Mouse (Mus musculus): ENCODE measurements around the gene Dlx2. TPM values are rescaled to one million over a fixed set of nuclear protein-coding genes. Genes with fewer than 3 reads are reported as not detected.

Dlx2 gene
- total RNA-seq (2021), result 1 to 10 TPM; 4.7 to 6.9 TPM
- long read RNA-seq, experiment 1, transcript Dlx2-201 (3 exons, 2,473 nt), result major isoform, 13 of 14 reads
- long read RNA-seq, experiment 1, partial matches to known transcripts, result 0 of 14 reads
- long read RNA-seq, experiment 1, other reads (novel, unspliced or antisense), result 1 of 14 reads
- long read RNA-seq, experiment 2, transcript Dlx2-201 (3 exons, 2,473 nt), result major isoform, 18 of 19 reads
- long read RNA-seq, experiment 2, partial matches to known transcripts, result 0 of 19 reads
- long read RNA-seq, experiment 2, other reads (novel, unspliced or antisense), result 1 of 19 reads

DNA sequence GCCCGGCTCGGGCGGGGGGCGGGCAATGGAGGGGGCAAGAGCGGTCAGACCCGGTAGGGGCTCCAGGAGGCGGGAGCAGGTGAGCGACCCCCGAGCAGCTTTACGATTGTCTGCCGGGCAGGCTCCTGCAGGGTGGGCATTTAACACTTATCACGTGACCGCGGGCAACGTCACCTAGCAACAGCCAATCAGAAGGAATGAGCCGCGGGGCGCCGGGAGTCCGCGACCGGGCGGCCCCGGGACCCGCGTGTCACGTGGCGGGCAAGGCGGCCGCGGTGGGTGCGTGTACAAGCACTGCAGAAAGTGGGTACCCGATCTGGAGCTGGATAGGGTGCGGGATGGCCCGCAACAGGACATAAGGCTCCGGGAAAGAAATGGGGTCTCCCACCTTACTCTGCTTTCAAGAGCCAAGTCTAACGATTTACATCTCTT lies at the start of gene Dlx2:
TSS of gene Dlx2 (minus strand) at position 115 of the 432 bp plus-strand sequence.
- intact Hi-C loops (cut with DNase I), result loop anchor here (10.0 kb wide), 1 partner anchor 292 kb away; no protein-coding TSS in a partner anchor
- no peak for DNase-seq (ENCODE audit: low spot score in 2 of 2)

DNA sequence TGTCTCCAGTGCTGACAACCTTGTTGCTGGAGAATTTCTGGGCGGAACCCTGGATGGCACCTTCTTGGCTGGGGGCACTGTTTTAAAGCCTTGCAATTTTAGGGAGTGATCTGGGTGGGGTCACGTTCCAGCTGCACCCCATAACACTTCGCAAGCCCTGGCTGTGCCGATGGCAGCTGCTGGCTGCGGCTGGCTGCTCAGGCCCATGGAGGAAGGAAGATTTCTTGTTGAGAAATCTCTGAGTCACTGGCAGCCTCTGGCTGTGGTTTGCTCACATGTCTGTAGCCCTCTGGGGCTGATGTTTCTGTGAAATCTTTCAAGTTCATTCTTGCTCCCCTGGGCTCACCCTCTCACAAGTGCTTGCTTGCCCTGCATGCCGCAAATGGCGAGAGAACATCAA lies 47.9 kb upstream of the Dlx2 start:
- intact Hi-C loops (cut with DNase I), result no loop called here
- no peak for DNase-seq (ENCODE audit: low spot score in 2 of 2)

DNA sequence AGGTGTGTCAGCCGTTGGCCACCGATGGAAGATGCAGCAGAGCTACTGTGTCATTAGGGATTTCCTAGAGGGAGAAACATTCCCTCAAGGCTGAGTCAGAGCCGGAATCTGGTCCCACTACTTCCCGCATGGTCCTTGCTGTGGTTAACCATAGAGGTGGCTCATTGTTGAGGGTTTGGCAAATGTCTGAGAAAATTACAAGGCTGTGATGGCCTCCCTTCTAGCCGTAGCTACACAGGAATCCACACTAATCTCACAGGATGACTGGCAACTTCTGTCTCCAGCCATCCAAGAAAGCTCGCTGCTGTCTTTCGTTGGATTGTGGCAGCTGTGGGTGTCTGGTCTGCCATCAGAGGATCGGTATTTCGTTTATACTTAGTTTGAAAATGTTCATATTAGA lies 42.6 kb upstream of the Dlx2 start:
- no peak for DNase-seq (ENCODE audit: low spot score in 2 of 2)
- intact Hi-C loops (cut with DNase I), result loop anchor here (10.0 kb wide), 1 partner anchor 366 kb away; no protein-coding TSS in a partner anchor

DNA sequence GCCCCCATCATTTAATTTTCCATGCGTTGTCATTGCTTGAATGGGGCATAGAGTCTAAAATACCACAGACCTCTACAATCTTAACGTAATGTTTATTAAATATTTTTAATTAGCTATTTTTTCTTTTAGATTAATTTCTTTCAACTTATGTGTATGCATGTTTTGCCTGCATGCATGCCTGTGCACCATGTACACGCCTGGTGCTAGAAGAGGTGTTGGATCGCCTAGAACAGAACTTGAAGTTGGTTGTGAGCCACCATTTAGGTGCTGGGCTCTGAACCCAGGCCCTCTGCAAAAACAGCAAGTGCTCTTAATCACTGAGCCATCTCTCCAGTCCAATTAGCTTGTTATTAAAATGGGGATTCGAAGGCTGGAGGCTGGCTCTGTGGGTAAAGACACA lies 34.9 kb upstream of the Dlx2 start:
- DNase-seq (ENCODE audit: low spot score in 2 of 2), result no peak
- intact Hi-C loops (cut with DNase I), result loop anchor here (5.0 to 10.0 kb wide), 2 partner anchors 231 to 373 kb away; no protein-coding TSS in a partner anchor

DNA sequence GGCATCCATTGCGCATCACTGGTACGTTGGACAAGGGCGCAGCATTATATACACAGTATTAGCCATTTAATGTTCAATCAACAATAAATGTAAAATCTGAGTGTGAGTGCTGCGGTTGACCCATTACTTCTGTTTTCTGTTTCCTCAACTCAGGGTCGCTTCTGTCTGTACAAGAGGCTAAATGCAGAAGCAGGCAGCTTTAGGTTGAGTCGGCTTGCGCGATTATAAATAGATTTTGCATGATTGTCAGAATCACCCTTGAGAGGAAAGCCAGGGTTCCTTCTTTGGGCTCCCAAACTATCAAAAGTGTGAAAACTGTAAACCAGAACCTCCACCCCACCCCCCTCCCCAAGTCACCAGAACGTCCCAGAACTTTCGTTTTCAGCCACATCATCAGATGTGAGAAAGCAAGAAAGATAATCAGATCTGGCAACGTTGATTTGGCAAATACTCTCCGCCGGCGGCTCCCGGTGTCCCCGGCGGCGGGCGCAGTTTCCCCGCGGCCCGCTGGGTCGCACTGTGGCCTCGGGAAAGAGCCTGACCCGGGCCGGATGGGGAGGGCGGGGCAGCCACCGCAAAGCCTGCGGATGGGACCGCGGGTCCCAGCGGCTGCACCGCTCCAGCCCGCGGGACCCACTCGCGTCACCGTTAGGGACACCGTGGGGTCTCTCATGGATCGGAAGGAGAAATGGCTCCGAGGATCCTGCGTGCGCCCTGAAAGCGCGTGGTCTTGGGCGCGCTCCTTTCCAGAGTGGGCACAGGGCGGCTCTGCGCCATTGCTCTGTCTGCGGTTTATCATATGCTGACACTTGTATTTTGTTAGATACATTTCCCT lies 34.3 kb upstream of the Dlx2 start:
- intact Hi-C loops (cut with DNase I), result loop anchor here (5.0 to 10.0 kb wide), 2 partner anchors 231 to 374 kb away; no protein-coding TSS in a partner anchor

DNA sequence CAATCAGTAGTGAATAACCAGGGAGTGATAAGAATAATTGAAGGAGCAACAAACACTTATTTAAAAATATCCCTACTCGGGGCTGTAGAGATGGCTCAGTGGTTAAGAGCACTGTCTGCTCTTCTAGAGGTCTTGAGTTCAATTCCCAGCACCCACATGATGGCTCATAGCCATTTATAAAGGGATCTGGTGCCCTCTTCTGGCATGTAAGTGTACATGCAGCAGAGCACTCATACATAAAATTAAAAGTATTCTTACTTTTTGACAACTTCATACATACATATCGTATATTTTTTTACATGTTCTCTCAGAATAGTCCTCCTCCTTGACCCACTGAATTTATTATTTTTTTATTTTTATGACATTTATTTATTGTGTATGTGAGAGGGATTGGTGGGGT lies 30.5 kb upstream of the Dlx2 start:
- intact Hi-C loops (cut with DNase I), result no loop called here
- no peak for DNase-seq (ENCODE audit: low spot score in 2 of 2)

More for the DNA sequence above, 34.3 kb upstream of the Dlx2 start:
- peak; percentile 25 to 55 for DNase-seq (ENCODE audit: low spot score in 2 of 2)

DNA sequence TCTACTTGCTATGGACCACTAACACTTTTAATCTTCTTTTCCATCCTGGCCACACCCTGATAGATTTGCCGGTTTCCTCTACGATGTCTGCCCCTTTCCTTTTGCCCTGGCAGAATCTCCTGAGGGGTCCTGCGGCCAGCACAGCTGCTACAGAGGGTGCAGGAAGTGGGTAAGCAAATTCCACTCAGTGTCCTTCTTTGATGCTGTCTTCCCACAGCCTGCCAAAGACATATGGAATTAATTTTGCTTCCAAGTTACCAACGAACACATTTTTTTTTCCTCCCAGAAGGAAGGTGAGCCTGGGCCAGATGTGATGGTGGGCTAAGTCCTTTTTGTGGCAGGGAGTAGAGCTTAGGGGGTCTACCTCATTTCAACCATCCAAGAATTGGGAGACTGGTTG lies 27.2 kb upstream of the Dlx2 start:
- no peak for DNase-seq (ENCODE audit: low spot score in 2 of 2)
- intact Hi-C loops (cut with DNase I), result no loop called here

DNA sequence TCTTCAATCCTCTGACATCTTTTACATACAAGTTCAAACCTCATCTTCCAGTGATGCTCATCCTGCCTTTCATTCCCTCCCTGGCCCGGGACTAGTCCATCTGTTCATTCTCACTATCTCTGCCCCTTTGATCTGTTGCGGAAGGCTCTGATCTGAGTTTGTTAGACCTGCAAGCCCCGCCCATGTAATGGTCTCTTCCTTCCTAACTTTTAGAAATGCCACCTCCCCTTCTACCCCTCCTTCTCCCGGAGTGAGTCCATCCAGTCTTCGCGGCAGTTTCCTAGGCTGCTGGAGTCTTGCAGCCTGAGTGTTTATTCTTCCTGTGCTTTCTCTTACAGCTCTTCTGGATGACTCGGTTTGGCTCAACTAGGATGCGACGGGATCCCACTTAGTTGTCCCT lies 19.9 kb upstream of the Dlx2 start:
- intact Hi-C loops (cut with DNase I), result no loop called here
- no peak for DNase-seq (ENCODE audit: low spot score in 2 of 2)

DNA sequence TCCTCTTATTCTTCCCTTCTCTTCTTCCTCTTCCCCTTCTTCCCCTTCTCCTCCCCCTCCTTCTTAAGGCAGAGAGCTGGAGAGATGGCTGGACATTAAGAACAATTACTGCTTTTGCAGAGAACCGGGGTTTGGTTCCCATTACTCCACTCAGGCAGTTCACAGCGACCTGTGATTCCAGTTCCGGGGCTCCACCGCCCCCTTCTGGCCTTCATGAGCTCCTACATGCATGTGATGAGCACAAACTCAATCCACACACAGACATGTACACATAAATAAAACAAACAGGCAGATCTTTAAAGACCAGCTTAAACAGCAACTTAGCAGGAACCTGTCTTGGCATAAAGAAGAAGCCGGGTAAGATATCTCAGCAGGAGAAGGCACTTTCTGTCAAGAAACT lies 9.5 kb upstream of the Dlx2 start:
- no peak for DNase-seq (ENCODE audit: low spot score in 2 of 2)
- intact Hi-C loops (cut with DNase I), result no loop called here

DNA sequence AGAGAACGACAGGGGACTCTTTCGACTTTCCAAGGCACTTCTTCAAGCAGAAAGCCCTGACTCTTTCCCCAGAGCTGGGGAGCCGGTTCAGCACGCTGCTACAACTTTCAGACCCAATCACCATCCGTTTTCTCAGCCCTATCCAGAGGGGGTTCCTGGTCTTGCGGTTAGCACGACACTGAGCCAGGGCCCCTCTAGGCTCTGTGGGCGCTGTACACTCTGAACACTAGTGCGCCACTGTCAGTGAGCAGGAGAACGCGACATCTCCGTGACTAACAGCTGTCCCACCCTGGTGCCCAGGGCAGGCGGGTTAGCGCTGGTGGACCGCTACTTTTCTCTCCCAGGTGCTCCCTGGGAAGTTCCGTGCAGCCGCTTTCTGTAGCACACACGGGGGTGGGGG lies 5.2 kb upstream of the Dlx2 start:
- intact Hi-C loops (cut with DNase I), result no loop called here
- DNase-seq (ENCODE audit: low spot score in 2 of 2), result no peak

DNA sequence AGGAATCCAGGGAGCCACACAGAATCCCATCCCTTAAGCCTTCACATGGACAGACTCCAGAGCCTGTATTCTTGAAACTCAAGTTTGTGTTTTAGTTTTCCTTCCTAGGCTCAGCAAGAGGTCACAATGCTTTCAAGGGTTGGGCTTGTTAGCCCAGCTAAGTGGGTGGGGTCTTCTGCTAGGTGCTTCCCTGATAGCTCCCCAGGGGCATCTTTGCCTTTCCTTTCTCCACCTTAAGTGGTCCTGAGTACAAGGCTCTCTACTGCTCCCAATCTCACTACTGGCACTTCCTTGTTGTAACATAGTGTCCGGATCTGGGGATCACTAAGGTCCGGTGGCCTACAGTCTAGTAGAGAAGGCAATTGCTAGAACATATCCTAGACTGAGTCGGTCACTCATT lies 3.8 kb upstream of the Dlx2 start:
- DNase-seq (ENCODE audit: low spot score in 2 of 2), result no peak
- intact Hi-C loops (cut with DNase I), result no loop called here

DNA sequence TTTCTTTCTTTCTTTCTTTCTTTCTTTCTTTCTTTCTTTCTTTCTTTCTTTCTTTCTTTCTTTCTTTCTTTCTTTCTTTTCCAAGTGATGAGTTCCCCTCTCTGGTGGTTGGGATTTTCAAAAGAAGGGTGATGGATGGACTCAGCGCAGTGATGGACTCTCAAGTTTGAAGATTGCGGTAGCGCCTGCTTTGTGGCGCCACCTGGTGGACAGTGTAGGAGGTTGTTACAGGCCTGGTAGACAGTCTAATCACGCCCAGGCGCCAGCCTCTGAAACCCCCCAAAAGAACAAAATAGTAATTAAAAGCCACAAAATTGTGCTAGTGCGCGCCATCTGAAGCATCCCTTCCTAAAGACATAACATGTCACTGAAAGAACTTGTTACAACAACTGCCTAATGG lies 1.3 kb upstream of the Dlx2 start:
- intact Hi-C loops (cut with DNase I), result loop anchor here (10.0 kb wide), 1 partner anchor 293 kb away; no protein-coding TSS in a partner anchor
- DNase-seq (ENCODE audit: low spot score in 2 of 2), result peak; percentile 62 to 71

DNA sequence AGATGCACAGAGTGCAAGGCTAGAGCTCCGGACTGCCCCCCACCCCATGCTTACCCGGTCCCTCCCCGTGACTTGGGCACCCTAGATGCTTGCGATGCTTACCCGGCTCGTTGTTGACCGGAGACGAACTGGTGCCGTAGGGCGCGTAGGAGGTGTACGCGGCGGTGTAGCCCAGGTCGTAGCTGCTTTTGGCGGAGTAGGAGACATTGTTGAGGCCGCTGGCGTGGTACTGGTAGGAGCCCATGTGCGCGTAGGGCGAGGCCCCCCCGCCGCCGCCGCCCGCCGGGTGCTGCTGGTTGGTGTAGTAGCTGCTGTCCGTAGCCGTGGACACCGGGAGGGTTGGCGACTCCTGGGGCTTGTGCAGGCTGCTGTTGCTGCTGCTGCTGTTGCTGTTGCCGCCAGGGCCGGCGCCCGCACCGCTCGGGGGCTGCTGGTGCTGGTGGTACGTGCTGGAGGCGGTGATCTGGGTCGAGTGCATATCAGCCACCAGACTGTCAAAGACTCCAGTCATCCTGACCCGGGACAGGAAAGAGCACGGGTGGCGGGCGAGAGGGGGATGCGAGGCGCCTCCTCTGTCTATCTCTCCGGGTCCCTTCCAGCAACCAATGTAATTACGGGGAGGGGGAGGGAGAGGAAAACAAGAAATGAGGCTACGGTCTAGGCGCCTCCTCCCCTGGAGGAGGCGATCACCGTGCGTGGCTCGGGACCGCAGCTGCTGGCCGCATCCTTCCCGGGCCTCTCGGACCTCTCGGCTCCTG lies 493 bp downstream of the Dlx2 start:
- intact Hi-C loops (cut with DNase I), result loop anchor here (10.0 kb wide), 1 partner anchor 291 kb away; no protein-coding TSS in a partner anchor
- DNase-seq (ENCODE audit: low spot score in 2 of 2), result no peak

DNA sequence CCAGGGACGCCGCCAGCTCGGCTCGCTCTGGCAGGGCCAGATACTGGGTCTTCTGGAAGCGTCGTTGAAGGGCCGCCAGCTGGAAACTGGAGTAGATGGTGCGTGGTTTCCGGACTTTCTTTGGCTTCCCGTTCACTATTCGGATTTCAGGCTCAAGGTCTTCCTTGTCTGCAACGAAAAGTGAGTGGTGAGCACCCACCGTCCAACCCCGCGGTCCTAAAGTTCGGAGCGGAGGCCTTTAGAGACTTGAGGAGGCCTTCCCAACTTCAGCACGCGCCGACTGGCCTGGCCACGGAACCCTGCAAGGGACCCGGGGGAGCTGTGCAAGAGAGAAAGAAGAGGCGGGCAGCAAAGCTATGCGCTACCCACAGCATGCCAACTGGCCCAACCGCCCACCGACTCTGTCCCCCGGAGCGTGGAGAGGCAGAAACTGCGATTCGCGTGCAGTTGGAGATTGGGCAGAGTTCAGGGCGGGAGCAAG lies 1.1 kb downstream of the Dlx2 start:
- DNase-seq (ENCODE audit: low spot score in 2 of 2), result no peak

DNA sequence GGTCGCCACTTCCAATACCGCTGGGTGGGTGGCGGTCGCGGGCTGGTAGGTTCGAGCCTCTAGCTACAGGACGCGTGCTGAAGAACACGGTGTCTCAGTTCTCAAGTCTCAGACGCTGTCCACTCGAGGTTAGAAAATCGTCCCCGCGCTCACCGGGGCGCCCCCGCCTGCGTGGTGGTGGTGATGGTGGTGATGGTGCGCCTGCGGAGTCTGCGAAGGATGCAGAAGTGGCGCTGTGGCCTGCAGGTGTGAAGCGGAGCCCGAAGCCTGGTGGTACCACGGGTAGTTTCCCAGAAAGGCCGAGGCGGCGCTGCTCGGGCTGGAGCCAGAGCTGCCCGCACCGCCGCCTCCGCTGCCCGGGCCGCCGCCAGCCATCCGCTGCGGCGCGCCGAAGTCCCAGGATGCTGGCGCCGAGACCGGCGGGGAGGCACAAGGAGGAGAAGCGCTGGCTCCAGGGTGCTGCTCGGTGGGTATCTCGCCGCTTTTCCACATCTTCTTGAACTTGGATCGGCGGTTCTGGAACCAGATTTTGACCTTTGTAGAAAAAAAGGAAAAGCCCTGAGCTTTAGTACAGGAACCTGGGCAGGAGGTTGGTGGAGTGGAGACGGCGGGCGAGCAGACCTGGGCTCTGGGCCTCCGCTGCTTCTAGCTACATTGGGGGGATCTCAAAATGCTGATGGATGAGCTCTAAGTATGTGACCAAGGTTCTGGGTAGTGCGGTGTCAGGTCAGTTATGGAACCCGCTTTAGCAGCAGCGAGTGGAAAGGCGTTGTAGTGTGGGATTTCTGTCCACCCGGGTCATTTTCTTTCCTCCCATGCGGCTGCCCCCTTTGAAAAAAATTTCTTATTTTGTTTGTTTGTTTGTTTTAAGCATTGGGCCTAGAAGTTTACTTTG lies 1.9 kb downstream of the Dlx2 start:
- DNase-seq (ENCODE audit: low spot score in 2 of 2), result no peak
- intact Hi-C loops (cut with DNase I), result loop anchor here (10.0 kb wide), 1 partner anchor 290 kb away; no protein-coding TSS in a partner anchor

More for the DNA sequence above, 1.1 kb downstream of the Dlx2 start:
- intact Hi-C loops (cut with DNase I), result loop anchor here (10.0 kb wide), 1 partner anchor 291 kb away; no protein-coding TSS in a partner anchor

DNA sequence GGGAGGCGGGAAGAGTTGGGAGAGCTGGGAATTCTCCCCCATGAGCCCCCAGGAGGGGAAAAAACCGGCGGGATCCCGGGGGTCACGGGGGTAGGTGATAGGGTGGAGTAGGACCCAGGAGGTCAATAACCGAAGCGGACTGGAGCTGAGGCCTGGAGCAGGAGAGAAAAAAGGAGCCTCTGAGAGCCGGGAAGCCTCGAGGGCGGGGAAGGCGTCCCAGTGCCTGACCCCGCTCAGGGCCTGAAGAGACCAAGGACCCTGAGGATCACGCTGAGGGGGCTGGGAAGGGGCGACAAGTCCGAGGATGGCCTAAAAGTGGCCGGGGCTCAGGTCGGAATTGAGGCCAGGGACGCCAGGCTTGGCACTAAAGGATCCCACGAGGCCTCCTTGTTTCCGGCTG lies 2.6 kb downstream of the Dlx2 start:
- intact Hi-C loops (cut with DNase I), result loop anchor here (10.0 kb wide), 1 partner anchor 289 kb away; no protein-coding TSS in a partner anchor
- no peak for DNase-seq (ENCODE audit: low spot score in 2 of 2)

DNA sequence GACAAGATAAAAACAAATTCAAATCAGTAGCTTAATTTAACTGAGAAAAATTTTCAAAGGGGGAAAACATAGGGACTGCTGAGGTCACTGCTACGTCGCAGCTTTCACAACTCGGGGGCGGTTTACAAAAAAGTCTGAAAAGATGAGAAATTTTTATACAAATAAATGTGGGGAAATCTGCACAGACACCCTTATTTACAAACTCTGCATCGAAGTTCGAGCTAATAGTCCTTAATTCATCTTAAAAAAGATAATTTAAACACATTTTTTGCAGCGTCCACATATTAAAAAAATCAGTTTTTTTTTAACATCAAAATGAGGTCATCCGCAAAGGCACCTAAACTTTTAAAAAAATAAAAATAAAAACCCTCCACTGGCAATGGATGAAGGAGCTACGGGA lies 3.0 kb downstream of the Dlx2 start:
- DNase-seq (ENCODE audit: low spot score in 2 of 2), result no peak
- intact Hi-C loops (cut with DNase I), result loop anchor here (10.0 kb wide), 1 partner anchor 289 kb away; no protein-coding TSS in a partner anchor

DNA sequence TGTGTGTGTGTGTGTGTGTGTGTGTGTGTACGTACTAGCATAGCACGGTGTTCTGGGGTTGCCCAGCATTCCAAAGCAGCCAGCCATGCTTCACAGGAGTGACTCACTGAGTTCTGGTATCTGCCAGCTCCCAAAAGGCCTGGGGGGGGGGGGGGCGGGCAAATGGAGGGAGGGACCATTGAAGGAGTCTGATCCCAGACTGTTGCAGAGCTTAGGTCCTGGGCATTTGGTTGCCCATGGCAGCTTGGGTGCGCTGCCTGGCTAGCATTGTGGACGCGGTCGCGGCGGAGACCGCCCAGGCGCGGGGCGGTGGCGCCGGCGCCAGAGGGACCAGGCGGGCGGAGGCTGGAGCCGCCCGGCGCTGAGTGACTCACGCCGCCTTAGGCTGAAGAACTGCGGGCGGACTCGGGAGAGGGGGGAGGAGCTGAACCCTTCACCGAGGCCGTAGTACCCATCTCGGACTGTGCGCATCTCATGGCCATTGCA lies 3.7 kb downstream of the Dlx2 start:
- DNase-seq (ENCODE audit: low spot score in 2 of 2), result no peak
- intact Hi-C loops (cut with DNase I), result loop anchor here (10.0 kb wide), 1 partner anchor 288 kb away; no protein-coding TSS in a partner anchor

Data from left cerebral cortex, postnatal 14 days (tissue).